Comparison of ENCODE assay signal across 8 mouse cellular contexts in the genomic region with DNA sequence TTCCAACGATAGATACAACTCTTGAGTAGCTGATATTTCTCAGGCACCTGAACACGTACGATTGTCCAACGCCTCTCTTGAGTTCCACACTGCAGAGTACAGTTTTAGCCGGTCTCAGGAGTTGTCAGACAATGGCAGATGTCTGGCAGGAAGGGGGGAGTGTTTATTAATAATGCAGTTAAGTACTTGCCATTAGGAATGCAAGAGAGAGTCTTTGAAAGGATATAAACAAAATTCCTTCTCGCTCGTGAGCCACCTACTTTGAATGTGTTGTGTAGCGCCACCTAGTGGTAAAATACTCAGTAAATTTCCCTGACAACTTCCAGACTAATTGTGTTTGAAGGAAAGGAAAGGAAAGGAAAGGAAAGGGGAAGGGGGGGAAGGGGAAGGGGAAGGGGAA. TPM values are rescaled to one million over a fixed set of nuclear protein-coding genes. Genes with fewer than 3 reads are reported as not detected.
DNase-seq lines count a peak whose midpoint lies in the region; ATAC-seq and TF ChIP-seq lines count a peak whose summit lies in the region.

No protein-coding gene starts in this region.

- no peak for DNase-seq in heart, adult 2 months
- DNase-seq in heart, embryonic 10.5 days (ENCODE audit: low spot score), result no peak
- DNase-seq in ES-E14 (ENCODE audit: low read depth, low spot score), result peak; percentile 52
- peak; percentile 65 for DNase-seq in embryo, embryonic 11.5 days (ENCODE audit: low read depth, low spot score)
- DNase-seq in lung, adult 2 months, result peak; percentile 9
- DNase-seq in skeletal muscle tissue, adult 2 months (ENCODE audit: low read depth, low spot score), result peak; percentile 36
- no peak for DNase-seq in ovary, postnatal 10 days (ENCODE audit: low spot score)

- no peak overlapping the region for H3K9ac ChIP-seq in heart, adult 2 months (ENCODE audit: low read depth, low read length)
- H3K9ac ChIP-seq in ES-E14 (ENCODE audit: insufficient read depth, low read depth, low read length, poor library complexity, severe bottlenecking), result no peak overlapping the region
- H3K9ac ChIP-seq in intestine, embryonic 15.5 days, result no peak overlapping the region

- intact Hi-C loops in heart, adult 2 months (cut with DNase I), result loop anchor here (2.0 to 5.0 kb wide), 2 partner anchors 275 to 521 kb away; no protein-coding TSS in a partner anchor

- H3K79me2 ChIP-seq in heart, adult 2 months (replicated peaks; ENCODE audit: control insufficient read depth, insufficient read depth, low read length), result no peaks in the 10 kb centered on the region

- ATAC-seq in intestine, embryonic 15.5 days, result no peak

- H3K4me3 ChIP-seq in heart, adult 2 months, result no peak overlapping the region
- H3K4me3 ChIP-seq in heart, embryonic 10.5 days, result no peak overlapping the region
- no peak overlapping the region for H3K4me3 ChIP-seq in ES-E14 (ENCODE audit: insufficient read depth in 1 of 2, low read depth in 1 of 2, low read length in 2 of 2, poor library complexity in 1 of 2, severe bottlenecking in 1 of 2)
- no peak overlapping the region for H3K4me3 ChIP-seq in intestine, embryonic 15.5 days (replicated peaks)
- peak overlapping the region; percentile 9 for H3K4me3 ChIP-seq in lung, adult 2 months (replicated peaks; ENCODE audit: extremely low read depth, low read depth, low read length)

- no peaks in the 10 kb centered on the region; the same call in 1 of the 2 replicates for H3K4me1 ChIP-seq in heart, adult 2 months (ENCODE audit: control insufficient read depth, insufficient read depth, low read length)
- H3K4me1 ChIP-seq in heart, embryonic 10.5 days, result peaks cover 4% of the 10 kb centered on the region; the same call in 1 of the 2 replicates
- H3K4me1 ChIP-seq in ES-E14 (ENCODE audit: control insufficient read depth in 2 of 2, insufficient read depth in 2 of 2, low read length in 2 of 2, poor library complexity in 1 of 2), result no peaks in the 10 kb centered on the region
- no peaks in the 10 kb centered on the region for H3K4me1 ChIP-seq in intestine, embryonic 15.5 days (replicated peaks)
- peaks cover 3% of the 10 kb centered on the region for H3K4me1 ChIP-seq in lung, adult 2 months (ENCODE audit: control insufficient read depth, insufficient read depth, low read length)

- no peaks in the 10 kb centered on the region for H3K9me3 ChIP-seq in heart, embryonic 10.5 days
- H3K9me3 ChIP-seq in ES-E14 (ENCODE audit: control insufficient read depth, insufficient read depth, low read depth, low read length), result no peaks in the 10 kb centered on the region
- H3K9me3 ChIP-seq in intestine, embryonic 15.5 days, result no peaks in the 10 kb centered on the region

- no peaks in the 10 kb centered on the region for H3K36me3 ChIP-seq in heart, adult 2 months (ENCODE audit: control insufficient read depth, insufficient read depth, low read length)
- no peaks in the 10 kb centered on the region for H3K36me3 ChIP-seq in heart, embryonic 10.5 days
- no peaks in the 10 kb centered on the region for H3K36me3 ChIP-seq in ES-E14 (ENCODE audit: control insufficient read depth, insufficient read depth, low read length, poor library complexity, severe bottlenecking)
- no peaks in the 10 kb centered on the region for H3K36me3 ChIP-seq in intestine, embryonic 15.5 days

- 15% methylated on average over 8 of the region's 8 CpGs for WGBS in heart, adult 2 months
- 35% methylated on average over 8 of the region's 8 CpGs for WGBS in heart, embryonic 10.5 days
- WGBS in intestine, embryonic 15.5 days, result 13% methylated on average over 8 of the region's 8 CpGs
- WGBS in lung, adult 2 months, result 12% methylated on average over 8 of the region's 8 CpGs

- peak overlapping the region; percentile 34 for H3K4me2 ChIP-seq in intestine, embryonic 15.5 days (replicated peaks)

- H3K27ac ChIP-seq in heart, adult 2 months, result no peak overlapping the region
- no peak overlapping the region for H3K27ac ChIP-seq in heart, embryonic 10.5 days
- no peak overlapping the region for H3K27ac ChIP-seq in ES-E14 (ENCODE audit: insufficient read depth, low read depth, low read length, poor library complexity, severe bottlenecking)
- H3K27ac ChIP-seq in intestine, embryonic 15.5 days, result no peak overlapping the region

- no peaks in the 10 kb centered on the region; the same call in 1 of the 2 replicates for H3K27me3 ChIP-seq in heart, adult 2 months (ENCODE audit: control insufficient read depth, insufficient read depth, low read length)
- H3K27me3 ChIP-seq in heart, embryonic 10.5 days (ENCODE audit: insufficient read depth, poor library complexity, severe bottlenecking), result peaks cover 34% of the 10 kb centered on the region
- H3K27me3 ChIP-seq in intestine, embryonic 15.5 days (replicated peaks), result peaks cover 3% of the 10 kb centered on the region; the same call in 1 of the 2 replicates

- no peak for TF ChIP-seq POLR2A in heart, adult 2 months (IDR thresholded peaks at IDR 0.05; ENCODE audit: insufficient read depth, low read depth, low read length)
- TF ChIP-seq POLR2A in lung, adult 2 months (IDR thresholded peaks at IDR 0.05; ENCODE audit: borderline replicate concordance, extremely low read depth, low read depth, low read length), result no peak

- peak; percentile 63 for TF ChIP-seq CTCF in heart, adult 2 months (IDR thresholded peaks at IDR 0.05)
- peak; percentile 30; the same call in 1 of the 2 replicates for TF ChIP-seq CTCF in lung, adult 2 months (IDR thresholded peaks at IDR 0.05; ENCODE audit: insufficient read depth, low read length)

- no peak for TF ChIP-seq EP300 in heart, adult 2 months (IDR thresholded peaks at IDR 0.05; ENCODE audit: insufficient read depth, low read depth, low read length)

- in situ Hi-C loops in ES-E14 (cut with MboI; ENCODE audit: low sequenced_read_pairs in 2 of 2, unreplicated experiment in 2 of 2), result loop anchor here in 1 of 2 experiments (25.0 kb wide), 1 partner anchor 530 kb away; the partner anchor contains the start of gene Hs3st3b1

TF ChIP-seq in ES-E14, 5 proteins besides CTCF, POLR2A, EP300 and RAD21:
- TF ChIP-seq ZC3H11A (IDR thresholded peaks at IDR 0.05; ENCODE audit: borderline replicate concordance, low read depth, low read length), result peak; percentile 20; the same call in 1 of the 2 replicates
- no peak for TF ChIP-seq CHD2 (IDR thresholded peaks at IDR 0.05; ENCODE audit: low read depth, low read length)
- no peak for TF ChIP-seq ZNF384 (IDR thresholded peaks at IDR 0.05; ENCODE audit: low read depth, low read length)

RNA-seq across cellular contexts. Expression of gene F930015N05Rik, which starts 5.7 kb away (rescaled TPM):
- under 1 TPM in 1 of 2 experiments, not detected in 1; 0.20 TPM for total RNA-seq in heart, adult 2 months (2021)
- polyA plus RNA-seq in heart, adult 2 months (2012; rRNA removed), result 0.20 TPM in 1 of 2 replicates, not detected in the other
- polyA plus RNA-seq in heart, embryonic 10.5 days (2016; fragmentation: Nextera tagmentation; extraction: Ambion mirVana), result 0.62 and 2.6 TPM in 2 replicates
- total RNA-seq in ES-E14 (2012; rRNA removed), result not detected in 2 replicates
- 0.81 and 0.90 TPM in 2 replicates for polyA plus RNA-seq in intestine, embryonic 15.5 days (2015; fragmentation: Nextera tagmentation; extraction: Ambion mirVana)
- 0.32 and 0.69 TPM in 2 replicates for polyA plus RNA-seq in lung, adult 2 months (2012; rRNA removed)

RNA-seq across cellular contexts. Expression of gene Hs3st3a1, which starts 7.0 kb away (rescaled TPM):
- under 1 TPM; 0.31 to 0.45 TPM for total RNA-seq in heart, adult 2 months (2021)
- polyA plus RNA-seq in heart, adult 2 months (2012; rRNA removed), result 0.32 and 0.35 TPM in 2 replicates
- 1.3 and 2.9 TPM in 2 replicates for polyA plus RNA-seq in heart, embryonic 10.5 days (2016; fragmentation: Nextera tagmentation; extraction: Ambion mirVana)
- total RNA-seq in ES-E14 (2012; rRNA removed), result 0.05 and 0.22 TPM in 2 replicates
- polyA plus RNA-seq in intestine, embryonic 15.5 days (2015; fragmentation: Nextera tagmentation; extraction: Ambion mirVana), result 1.1 TPM in 2 replicates
- polyA plus RNA-seq in lung, adult 2 months (2012; rRNA removed), result 0.84 and 1.5 TPM in 2 replicates

Comparison
In these comparisons a context has a peak if more than half of its experiments do, and no peak if none do; other contexts are left out.
1. DNase-seq: peak in ES-E14 (single experiment), embryo, embryonic 11.5 days (single experiment), lung, adult 2 months (single experiment) and skeletal muscle tissue, adult 2 months (single experiment); none in heart, adult 2 months (0 of 2), heart, embryonic 10.5 days (single experiment) and ovary, postnatal 10 days (single experiment).